Mouse (Mus musculus): Measurements from ENCODE around the gene Dppa3. TPM values are rescaled to one million over a fixed set of nuclear protein-coding genes. Genes with fewer than 3 reads are reported as not detected.
"Not testable (repeated sequence)": the region's sequence is repeated elsewhere in the genome, so short reads cannot be mapped to it uniquely, and the experiment has no call there.

Gene Dppa3
- polyA plus RNA-seq, 1 experiment from 2014 or later: not detected

DNA sequence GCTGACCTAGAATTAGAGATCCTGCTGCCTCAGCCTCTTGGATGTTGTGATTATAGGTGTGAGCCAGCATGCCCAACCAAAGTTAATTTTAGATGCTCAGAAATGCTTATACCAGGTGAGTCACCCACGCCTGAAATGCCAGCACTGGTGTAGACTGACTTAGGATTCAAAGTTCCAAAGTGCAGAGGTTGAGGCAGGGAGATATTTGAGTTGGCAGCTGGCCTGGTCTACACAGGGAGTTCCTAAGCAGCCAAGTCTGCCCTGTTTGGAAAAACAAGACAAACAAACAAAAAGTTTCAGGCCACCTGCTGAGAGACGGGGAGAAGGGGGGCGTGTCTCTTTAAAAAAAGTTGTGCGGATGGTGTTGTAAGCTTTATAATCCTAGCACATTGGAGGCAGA, 1.1 kb upstream of the Dppa3 start:
- H3K4me1 ChIP-seq (ENCODE audit: control insufficient read depth, insufficient read depth, low read length): no peaks in the 10 kb centered on the region
- 83% methylated on average over 4 of the region's 4 CpGs for WGBS
- no peak overlapping the region for H3K9ac ChIP-seq (ENCODE audit: low read depth, low read length)
- no peak overlapping the region for H3K4me2 ChIP-seq (ENCODE audit: low read length)
- H3K27me3 ChIP-seq (ENCODE audit: control insufficient read depth, insufficient read depth, low read depth, low read length): no peaks in the 10 kb centered on the region
- no peaks in the 10 kb centered on the region for H3K9me3 ChIP-seq (replicated peaks; ENCODE audit: control insufficient read depth, low read length, poor library complexity, severe bottlenecking)
- no peaks in the 10 kb centered on the region for H3K36me3 ChIP-seq (ENCODE audit: control insufficient read depth, insufficient read depth, low read length)
- no peak overlapping the region for H3K4me3 ChIP-seq (ENCODE audit: low read depth, low read length)
- H3K27ac ChIP-seq (ENCODE audit: low read length): no peak overlapping the region
- no peak for ATAC-seq

DNA sequence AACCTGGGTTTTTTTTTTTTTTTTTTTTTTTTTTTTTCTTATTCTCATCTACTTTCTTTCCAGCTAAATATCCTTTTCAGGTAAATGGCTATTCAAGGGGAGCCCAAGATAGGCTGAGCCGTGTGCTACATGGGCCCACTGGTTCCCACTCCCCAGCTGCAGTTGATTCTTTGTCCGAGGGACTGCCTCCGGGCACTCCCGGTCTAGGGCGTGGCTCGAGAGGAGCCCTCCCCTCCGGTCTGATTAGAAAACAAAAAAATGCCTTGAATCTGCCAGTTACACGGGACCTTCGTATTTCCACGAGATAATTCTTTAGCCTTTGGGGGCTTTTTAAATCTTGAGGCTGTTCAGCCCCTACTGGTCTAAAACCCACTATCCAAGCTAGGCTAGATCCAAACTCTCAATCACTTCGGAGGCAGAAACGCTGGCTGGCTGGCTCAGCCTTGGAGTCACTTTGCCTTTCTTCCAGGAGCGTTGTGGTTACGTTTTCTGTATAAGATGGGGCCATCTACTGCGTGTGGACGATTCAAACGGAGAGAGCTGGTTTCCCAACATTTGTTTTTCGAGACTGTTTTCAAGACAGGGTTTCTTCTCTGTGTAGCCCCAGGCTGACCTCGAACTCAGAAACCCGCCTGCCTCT, 1.4 kb downstream of the Dppa3 start:
- Histone ChIP-seq H3K27me3 (ENCODE audit: control insufficient read depth, insufficient read depth, low read depth, low read length) (no peaks in the 10 kb centered on the region), H3K4me2 (ENCODE audit: low read length) (0 out of 2 replicates have a peak overlapping the region, but pooled peaks have one; percentile 25), H3K27ac (ENCODE audit: low read length) (no peak overlapping the region), H3K9ac (ENCODE audit: low read depth, low read length) (no peak overlapping the region), H3K4me1 (ENCODE audit: control insufficient read depth, insufficient read depth, low read length) (no peaks in the 10 kb centered on the region), H3K9me3 (replicated peaks; ENCODE audit: control insufficient read depth, low read length, poor library complexity, severe bottlenecking) (no peaks in the 10 kb centered on the region), H3K36me3 (ENCODE audit: control insufficient read depth, insufficient read depth, low read length) (no peaks in the 10 kb centered on the region), H3K4me3 (ENCODE audit: low read depth, low read length) (no peak overlapping the region)
- 53% methylated on average over 20 of the region's 20 CpGs for WGBS
- no peak for ATAC-seq

DNA sequence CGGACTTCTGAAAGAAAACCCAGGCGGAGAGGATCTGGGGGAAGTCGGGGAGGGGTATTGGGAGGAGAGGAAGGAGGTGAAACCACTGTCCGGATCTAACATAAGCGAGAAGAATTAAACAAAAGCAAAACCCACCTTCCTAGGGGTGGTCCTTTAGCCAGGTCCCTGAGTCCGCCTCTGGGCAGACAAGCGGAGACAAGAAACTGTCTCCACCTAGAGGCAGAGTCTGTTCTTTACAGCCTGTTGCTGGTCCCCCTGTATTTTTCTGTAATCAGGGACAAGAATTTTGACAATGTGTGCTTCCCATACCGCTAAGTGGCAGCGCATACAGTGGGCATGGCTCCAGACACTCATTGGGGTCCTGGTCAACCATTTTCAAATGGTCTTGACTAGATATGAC, 7.2 kb downstream of the Dppa3 start:
- no peak for ATAC-seq
- no peaks in the 10 kb centered on the region for H3K36me3 ChIP-seq (ENCODE audit: control insufficient read depth, insufficient read depth, low read length)
- no peak overlapping the region for H3K4me3 ChIP-seq (ENCODE audit: low read depth, low read length)
- H3K27ac ChIP-seq (ENCODE audit: low read length): no peak overlapping the region
- WGBS: 56% methylated on average over 9 of the region's 9 CpGs
- no peak overlapping the region for H3K4me2 ChIP-seq (ENCODE audit: low read length)
- no peak overlapping the region for H3K9ac ChIP-seq (ENCODE audit: low read depth, low read length)
- no peaks in the 10 kb centered on the region for H3K4me1 ChIP-seq (ENCODE audit: control insufficient read depth, insufficient read depth, low read length)
- no peaks in the 10 kb centered on the region for H3K27me3 ChIP-seq (ENCODE audit: control insufficient read depth, insufficient read depth, low read depth, low read length)
- no peaks in the 10 kb centered on the region for H3K9me3 ChIP-seq (replicated peaks; ENCODE audit: control insufficient read depth, low read length, poor library complexity, severe bottlenecking)

DNA sequence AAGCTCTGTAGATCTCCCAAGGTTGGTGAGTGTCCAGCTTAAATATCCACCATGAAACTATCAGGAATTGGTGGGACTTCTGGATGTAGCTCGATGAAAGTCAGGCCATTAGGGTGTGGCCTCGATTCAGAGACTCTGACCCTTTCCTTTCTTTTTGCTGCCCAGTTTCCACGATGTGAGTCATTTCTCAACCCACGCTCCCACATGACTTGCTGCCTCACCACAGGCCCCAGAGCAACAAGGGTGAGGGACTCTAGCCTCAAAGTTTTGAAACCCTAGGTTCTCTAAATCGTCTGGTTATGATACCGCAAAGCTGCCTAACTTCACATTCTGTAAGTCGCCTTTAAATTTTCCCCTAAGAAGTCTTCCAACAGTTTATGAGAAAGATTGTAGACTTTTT, 9.1 kb downstream of the Dppa3 start:
- H3K36me3 ChIP-seq (ENCODE audit: control insufficient read depth, insufficient read depth, low read length): no peaks in the 10 kb centered on the region

DNA sequence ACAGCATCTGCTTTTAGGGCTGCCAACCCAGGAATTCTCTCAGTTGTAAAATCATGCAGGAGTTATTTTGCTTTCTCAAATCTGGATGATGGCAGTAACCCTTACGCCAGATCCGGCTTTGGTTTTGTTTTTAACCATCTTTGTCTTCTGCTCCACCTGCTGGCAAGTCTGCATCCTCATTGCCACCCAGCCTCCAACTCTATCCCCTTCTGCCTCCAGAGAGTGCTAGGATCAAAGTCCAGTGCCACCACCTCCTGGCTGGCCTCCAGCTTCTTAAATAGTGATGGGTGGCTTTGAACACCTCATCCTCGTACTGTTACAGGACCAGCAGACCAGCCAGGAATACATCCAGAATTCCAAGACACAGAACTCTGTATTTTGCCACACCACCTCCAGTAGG, 10.5 kb downstream of the Dppa3 start:
- H3K9me3 ChIP-seq (replicated peaks; ENCODE audit: control insufficient read depth, low read length, poor library complexity, severe bottlenecking): no peaks in the 10 kb centered on the region
- H3K4me2 ChIP-seq (ENCODE audit: low read length): no peak overlapping the region
- no peaks in the 10 kb centered on the region for H3K27me3 ChIP-seq (ENCODE audit: control insufficient read depth, insufficient read depth, low read depth, low read length)
- no peaks in the 10 kb centered on the region for H3K4me1 ChIP-seq (ENCODE audit: control insufficient read depth, insufficient read depth, low read length)
- no peak overlapping the region for H3K4me3 ChIP-seq (ENCODE audit: low read depth, low read length)
- WGBS: 89% methylated on average over 3 of the region's 3 CpGs
- H3K36me3 ChIP-seq (ENCODE audit: control insufficient read depth, insufficient read depth, low read length): no peaks in the 10 kb centered on the region
- H3K27ac ChIP-seq (ENCODE audit: low read length): no peak overlapping the region
- no peak for ATAC-seq
- no peak overlapping the region for H3K9ac ChIP-seq (ENCODE audit: low read depth, low read length)

More for the DNA sequence above, 9.1 kb downstream of the Dppa3 start:
- 89% methylated on average over 7 of the region's 7 CpGs for WGBS
- Histone ChIP-seq H3K4me3 (ENCODE audit: low read depth, low read length) (no peak overlapping the region), H3K9ac (ENCODE audit: low read depth, low read length) (no peak overlapping the region), H3K4me1 (ENCODE audit: control insufficient read depth, insufficient read depth, low read length) (no peaks in the 10 kb centered on the region), H3K4me2 (ENCODE audit: low read length) (no peak overlapping the region), H3K27ac (ENCODE audit: low read length) (no peak overlapping the region), H3K9me3 (replicated peaks; ENCODE audit: control insufficient read depth, low read length, poor library complexity, severe bottlenecking) (no peaks in the 10 kb centered on the region), H3K27me3 (ENCODE audit: control insufficient read depth, insufficient read depth, low read depth, low read length) (no peaks in the 10 kb centered on the region)
- ATAC-seq: no peak

DNA sequence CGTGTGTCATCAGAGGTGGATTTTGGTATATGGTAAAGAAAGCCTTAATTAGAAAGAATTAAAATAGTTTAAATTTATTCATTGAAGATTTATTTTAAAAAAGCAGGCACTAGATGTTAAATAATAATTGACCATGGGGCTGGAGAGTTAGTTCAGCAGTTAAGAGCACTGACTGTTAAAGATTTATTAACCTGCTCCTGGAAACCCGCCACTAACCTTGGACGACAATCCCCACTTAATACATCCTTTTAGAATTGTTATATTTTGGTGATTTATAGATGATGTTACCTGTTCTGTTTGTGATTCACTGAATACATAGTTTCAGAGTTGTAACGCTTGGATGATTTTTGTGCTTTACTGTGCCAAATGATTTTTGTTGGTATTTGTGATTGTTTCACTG, 11.4 kb downstream of the Dppa3 start:
- not testable (repeated sequence) for H3K9ac ChIP-seq (ENCODE audit: low read depth, low read length); H3K4me1 ChIP-seq (ENCODE audit: control insufficient read depth, insufficient read depth, low read length); H3K27me3 ChIP-seq (ENCODE audit: control insufficient read depth, insufficient read depth, low read depth, low read length); H3K36me3 ChIP-seq (ENCODE audit: control insufficient read depth, insufficient read depth, low read length); H3K4me3 ChIP-seq (ENCODE audit: low read depth, low read length); ATAC-seq; H3K27ac ChIP-seq (ENCODE audit: low read length); H3K4me2 ChIP-seq (ENCODE audit: low read length); H3K9me3 ChIP-seq (replicated peaks; ENCODE audit: control insufficient read depth, low read length, poor library complexity, severe bottlenecking)
- WGBS: 93% methylated on average over 4 of the region's 4 CpGs

DNA sequence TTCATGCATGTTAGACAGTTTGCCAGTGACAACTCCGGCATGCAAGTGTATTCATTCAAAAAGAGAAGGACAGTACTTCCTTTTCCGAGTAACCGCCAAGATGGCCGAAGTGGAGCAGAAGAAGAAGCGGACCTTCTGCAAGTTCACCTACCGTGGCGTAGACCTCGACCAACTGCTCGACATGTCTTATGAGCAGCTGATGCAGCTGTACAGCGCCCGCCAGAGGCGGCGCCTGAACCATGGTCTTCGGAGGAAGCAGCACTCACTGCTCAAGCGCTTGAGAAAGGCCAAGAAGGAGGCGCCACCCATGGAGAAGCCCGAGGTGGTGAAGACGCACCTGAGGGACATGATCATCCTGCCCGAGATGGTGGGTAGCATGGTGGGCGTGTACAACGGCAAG, 18.0 kb downstream of the Dppa3 start:
- H3K27me3 ChIP-seq (ENCODE audit: control insufficient read depth, insufficient read depth, low read depth, low read length); H3K9ac ChIP-seq (ENCODE audit: low read depth, low read length); H3K36me3 ChIP-seq (ENCODE audit: control insufficient read depth, insufficient read depth, low read length); H3K27ac ChIP-seq (ENCODE audit: low read length); H3K4me1 ChIP-seq (ENCODE audit: control insufficient read depth, insufficient read depth, low read length); H3K9me3 ChIP-seq (replicated peaks; ENCODE audit: control insufficient read depth, low read length, poor library complexity, severe bottlenecking); H3K4me3 ChIP-seq (ENCODE audit: low read depth, low read length); ATAC-seq; H3K4me2 ChIP-seq (ENCODE audit: low read length): not testable (repeated sequence)
- 94% methylated on average over 20 of the region's 21 CpGs for WGBS

DNA sequence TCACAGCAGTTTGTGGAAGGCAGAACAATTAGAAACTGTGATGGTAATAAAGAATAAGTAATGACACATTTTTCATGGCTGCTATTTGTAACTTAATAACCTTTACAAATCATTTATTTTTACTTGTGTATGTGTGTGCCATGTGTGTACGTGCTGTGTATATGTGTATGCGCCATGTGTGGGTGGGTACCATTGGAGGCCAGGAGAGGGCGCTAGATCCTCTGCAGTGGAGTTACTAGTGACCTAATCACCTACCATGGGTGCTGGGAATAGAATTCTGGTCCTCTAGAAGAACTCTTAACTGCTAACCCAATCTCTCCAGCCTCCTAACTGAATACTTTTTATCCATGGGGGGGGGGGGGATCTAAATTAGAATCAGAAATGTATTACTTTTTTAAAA, 23.7 kb downstream of the Dppa3 start:
- Histone ChIP-seq H3K9me3 (replicated peaks; ENCODE audit: control insufficient read depth, low read length, poor library complexity, severe bottlenecking) (no peaks in the 10 kb centered on the region), H3K36me3 (ENCODE audit: control insufficient read depth, insufficient read depth, low read length) (no peaks in the 10 kb centered on the region), H3K27ac (ENCODE audit: low read length) (no peak overlapping the region), H3K9ac (ENCODE audit: low read depth, low read length) (no peak overlapping the region), H3K4me1 (ENCODE audit: control insufficient read depth, insufficient read depth, low read length) (no peaks in the 10 kb centered on the region), H3K27me3 (ENCODE audit: control insufficient read depth, insufficient read depth, low read depth, low read length) (no peaks in the 10 kb centered on the region), H3K4me3 (ENCODE audit: low read depth, low read length) (no peak overlapping the region), H3K4me2 (ENCODE audit: low read length) (no peak overlapping the region)
- ATAC-seq: no peak
- WGBS: 82% methylated on average over 3 of the region's 3 CpGs

DNA sequence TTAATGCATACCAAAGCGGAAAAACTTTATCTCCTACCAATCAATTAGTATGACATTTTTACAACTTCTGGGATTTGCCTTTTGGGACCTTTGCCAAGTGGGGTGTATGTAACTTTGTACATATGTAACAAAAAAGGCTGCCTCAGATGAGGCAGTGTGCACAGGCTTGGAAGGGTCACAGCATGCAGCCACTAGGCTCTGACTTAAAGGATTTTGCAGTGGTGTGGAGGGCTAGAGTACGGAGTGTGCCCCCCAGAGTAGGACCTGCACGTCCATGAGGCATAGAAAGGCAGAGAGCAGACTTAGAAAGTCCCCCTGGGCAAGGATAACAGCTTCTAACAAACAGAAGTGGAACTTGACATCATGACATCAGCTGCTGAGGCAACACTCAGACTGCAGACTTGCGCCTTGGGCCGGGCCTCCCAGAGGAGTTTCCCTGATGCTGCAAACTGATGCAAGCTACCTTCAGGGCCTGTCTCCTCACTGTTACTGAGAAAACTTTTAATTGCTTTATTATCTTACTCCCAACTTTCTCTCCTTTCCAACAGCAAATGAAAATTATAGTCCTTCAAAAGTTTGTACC, 24.3 kb downstream of the Dppa3 start:
- H3K4me2 ChIP-seq (ENCODE audit: low read length): no peak overlapping the region
- H3K27ac ChIP-seq (ENCODE audit: low read length): no peak overlapping the region
- no peak overlapping the region for H3K9ac ChIP-seq (ENCODE audit: low read depth, low read length)
- 74% methylated on average over 5 of the region's 5 CpGs for WGBS
- H3K36me3 ChIP-seq (ENCODE audit: control insufficient read depth, insufficient read depth, low read length): no peaks in the 10 kb centered on the region
- no peaks in the 10 kb centered on the region for H3K4me1 ChIP-seq (ENCODE audit: control insufficient read depth, insufficient read depth, low read length)
- H3K4me3 ChIP-seq (ENCODE audit: low read depth, low read length): no peak overlapping the region
- no peaks in the 10 kb centered on the region for H3K9me3 ChIP-seq (replicated peaks; ENCODE audit: control insufficient read depth, low read length, poor library complexity, severe bottlenecking)
- no peak for ATAC-seq
- H3K27me3 ChIP-seq (ENCODE audit: control insufficient read depth, insufficient read depth, low read depth, low read length): no peaks in the 10 kb centered on the region

Data from midbrain, embryonic 16.5 days (tissue).